Mouse (Mus musculus): ENCODE measurements around the gene Ifna5.

- TF ChIP-seq CTCF (IDR thresholded peaks at IDR 0.05; ENCODE audit: insufficient read depth, low read length) (peak; percentile 17; the same call in 1 of the 2 replicates), POLR2A (IDR thresholded peaks at IDR 0.05; ENCODE audit: borderline replicate concordance, extremely low read depth, low read depth, low read length) (no peak)
Measured at GRCm38 (mm10) chr4:88872691-88873090, 37.4 kb downstream of the Ifna5 start.
